Mouse (Mus musculus): ENCODE data around the gene Srp72.
"Not testable (repeated sequence)": the region's sequence is repeated elsewhere in the genome, so short reads cannot be mapped to it uniquely, and the experiment has no call there.

Gene Srp72

DNA sequence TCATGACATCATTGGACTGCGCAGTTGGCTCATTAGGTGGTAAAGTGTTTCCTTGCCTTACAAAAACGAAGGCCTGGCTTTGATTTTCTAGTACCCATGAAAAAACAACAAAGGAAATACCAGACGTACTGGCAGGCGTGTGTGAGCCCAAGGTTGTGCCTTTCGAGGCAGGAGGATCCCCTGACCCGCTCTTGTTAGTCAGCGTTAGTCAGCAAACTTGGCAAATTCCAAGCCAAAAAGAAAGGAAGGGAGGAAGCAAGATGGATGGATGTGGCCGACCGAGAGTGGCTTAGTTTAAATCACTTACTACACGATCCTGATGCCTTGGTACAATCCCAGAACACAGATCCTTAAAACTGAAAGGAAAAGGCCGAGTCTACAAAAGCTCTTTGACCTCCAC lies 11.9 kb upstream of the Srp72 start:
- no peak for DNase-seq (ENCODE audit: extremely low spot score)

DNA sequence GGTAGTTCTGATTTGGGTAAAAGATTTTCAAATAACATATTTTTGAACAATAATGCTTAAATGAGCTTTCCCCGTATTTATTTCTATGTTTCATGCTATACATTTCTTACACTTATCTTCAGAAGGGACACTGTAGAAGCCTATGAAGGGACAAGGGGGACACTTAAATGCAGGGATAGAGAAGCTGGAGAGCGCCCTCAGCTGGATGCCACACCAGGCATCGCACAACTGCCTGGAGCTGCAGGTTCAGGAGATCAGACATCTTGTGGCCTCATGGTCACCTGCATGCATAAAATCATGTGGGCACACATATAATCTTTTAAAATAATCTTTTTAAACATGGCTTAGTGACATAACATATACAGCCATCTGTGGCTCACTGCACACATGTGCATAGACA lies 9.8 kb upstream of the Srp72 start:
- DNase-seq (ENCODE audit: extremely low spot score): no peak

GRCm38 (mm10) chr5:76969250-76969649 lies 5.2 kb upstream of the Srp72 start:
- DNase-seq (ENCODE audit: extremely low spot score): no peak

- not testable (repeated sequence) for DNase-seq (ENCODE audit: extremely low spot score)
Observed at GRCm38 (mm10) chr5:76971115-76971514, 3.4 kb upstream of the Srp72 start.

- no peak for DNase-seq (ENCODE audit: extremely low spot score)
Observed at GRCm38 (mm10) chr5:76973488-76973887, 995 bp upstream of the Srp72 start.

DNA sequence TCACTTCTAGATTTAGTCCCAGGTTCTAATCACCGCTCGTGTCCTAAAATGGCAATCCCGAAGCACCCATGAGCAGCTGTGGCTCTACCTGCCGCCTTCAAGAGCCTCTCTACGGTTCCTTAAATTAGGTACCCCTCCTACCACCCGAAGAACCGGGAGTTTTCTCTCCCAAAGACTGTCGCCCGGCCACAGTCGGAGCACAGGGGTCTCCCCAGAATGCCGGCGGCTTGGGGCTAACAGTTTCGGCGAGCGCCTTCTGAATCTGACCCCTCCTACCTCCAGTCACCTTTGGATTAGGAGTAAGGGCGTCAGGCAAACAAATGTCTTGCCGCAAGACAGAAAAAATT lies 303 bp upstream of the Srp72 start:
- DNase-seq (ENCODE audit: extremely low spot score): no peak

GRCm38 (mm10) chr5:76975736-76976135 lies 1.3 kb downstream of the Srp72 start:
- DNase-seq (ENCODE audit: extremely low spot score): no peak

GRCm38 (mm10) chr5:76984015-76984414 lies 9.5 kb downstream of the Srp72 start:
- no peak for DNase-seq (ENCODE audit: extremely low spot score)

GRCm38 (mm10) chr5:76990789-76991188 lies 16.3 kb downstream of the Srp72 start:
- DNase-seq (ENCODE audit: extremely low spot score): no peak

DNA sequence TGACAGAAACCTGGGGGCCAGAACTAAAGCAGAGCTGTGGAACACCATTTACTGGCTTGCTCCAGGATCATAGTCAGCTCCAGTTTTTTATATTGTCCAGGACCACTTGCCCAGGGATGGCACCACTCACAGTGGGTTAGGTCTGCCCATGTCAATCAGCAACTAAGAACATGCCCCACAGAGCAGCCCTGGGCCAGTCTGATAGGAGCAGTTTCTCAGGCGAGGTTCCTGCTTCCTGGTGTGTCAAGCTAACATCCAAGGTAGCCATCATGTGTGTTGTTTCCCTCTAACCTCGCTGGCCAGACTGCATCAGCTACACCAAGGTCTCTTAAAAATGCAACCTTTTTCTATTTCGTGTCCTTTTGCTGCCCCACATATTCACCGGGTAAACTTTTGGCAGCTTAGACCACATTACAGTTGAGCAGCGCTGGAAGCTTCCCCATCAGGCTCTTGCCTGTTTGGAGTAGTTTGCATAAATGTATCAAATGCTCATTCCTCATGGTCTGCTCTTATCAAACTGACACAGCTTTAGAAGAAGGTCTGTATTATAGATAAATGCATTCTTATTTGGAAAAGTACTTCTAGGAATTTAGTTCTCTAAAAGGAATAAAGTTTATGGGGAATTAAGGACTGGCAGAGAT lies 18.8 kb downstream of the Srp72 start:
- DNase-seq (ENCODE audit: extremely low spot score): no peak

DNA sequence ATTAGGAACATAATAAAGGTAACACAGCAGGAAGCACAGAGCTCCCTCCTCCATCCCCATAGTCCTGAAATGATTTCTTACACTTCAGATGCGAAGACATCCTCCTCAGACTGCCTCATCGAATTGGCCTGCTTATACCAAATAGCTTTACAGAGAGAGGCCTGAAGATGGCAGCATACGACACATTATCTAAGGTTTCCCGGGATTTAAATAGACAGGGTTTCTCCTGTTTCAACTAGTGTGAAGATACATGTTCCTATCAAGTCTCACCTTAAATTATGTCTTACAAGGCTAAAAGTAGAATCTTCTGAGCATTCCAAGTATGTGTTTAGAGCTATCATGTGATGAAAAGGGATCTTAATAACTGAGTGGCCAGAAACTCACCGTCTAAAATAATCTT lies 23.9 kb downstream of the Srp72 start:
- peak; percentile 32 for DNase-seq (ENCODE audit: extremely low spot score)

- DNase-seq (ENCODE audit: extremely low spot score): no peak
Observed at GRCm38 (mm10) chr5:77001192-77001591, 26.7 kb downstream of the Srp72 start.

DNA sequence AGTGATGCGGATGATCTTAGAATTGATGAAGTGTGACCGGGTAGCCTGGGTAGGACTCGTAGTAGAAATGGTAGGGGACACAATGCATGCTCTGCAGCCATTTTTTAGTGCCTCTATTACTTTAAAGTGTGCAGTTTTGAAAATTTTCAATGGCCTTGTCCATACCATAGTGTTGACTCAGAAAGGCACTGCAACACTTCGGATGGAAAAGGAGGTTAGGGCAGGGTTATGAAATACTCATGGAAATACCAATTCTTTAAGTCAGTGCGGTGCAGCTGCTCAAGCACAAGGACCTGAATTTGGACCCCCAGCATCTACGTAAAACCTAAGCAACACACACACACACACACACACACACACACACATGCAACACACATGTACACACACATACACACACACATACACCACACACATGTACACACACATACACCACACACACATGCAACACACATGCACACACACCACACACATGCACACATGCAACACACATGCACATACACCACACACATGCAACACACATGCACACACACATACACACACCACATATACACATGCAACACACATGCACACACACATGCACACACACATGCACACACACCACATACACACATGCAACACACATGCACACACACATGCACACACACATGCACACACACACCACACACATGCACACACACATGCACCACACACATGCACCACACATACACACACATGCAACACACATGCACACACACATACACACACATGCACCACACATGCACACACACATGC lies 29.8 kb downstream of the Srp72 start, which contains the start of gene Arl9:
Gene Arl9 (plus strand): TSS at position 5 of the 771 bp plus-strand sequence.
- no peak for DNase-seq (ENCODE audit: extremely low spot score)

- DNase-seq (ENCODE audit: extremely low spot score): no peak
Observed at GRCm38 (mm10) chr5:77010352-77010751, 35.9 kb downstream of the Srp72 start.

GRCm38 (mm10) chr5:77011082-77011481 lies 36.6 kb downstream of the Srp72 start:
- DNase-seq (ENCODE audit: extremely low spot score): no peak

DNA sequence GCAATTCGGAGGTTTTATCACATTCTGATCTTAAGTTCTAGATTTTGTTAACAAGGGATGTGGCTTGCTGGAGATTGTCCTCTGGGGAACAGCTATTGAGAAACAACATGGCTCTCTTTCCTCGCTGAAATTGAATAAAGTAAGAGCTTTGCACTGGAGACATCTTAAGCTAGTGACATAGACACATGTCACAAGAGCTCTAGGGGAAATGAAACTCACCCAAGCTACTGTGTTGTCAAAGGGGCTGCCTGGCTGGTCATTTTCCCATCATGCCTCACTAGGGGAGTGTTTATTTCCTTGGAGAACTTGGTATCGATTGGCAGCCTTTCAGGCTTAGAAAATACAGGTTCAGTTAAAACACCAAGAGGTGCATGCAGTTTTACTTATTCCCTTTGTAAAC lies 38.7 kb downstream of the Srp72 start:
- no peak for DNase-seq (ENCODE audit: extremely low spot score)

DNA sequence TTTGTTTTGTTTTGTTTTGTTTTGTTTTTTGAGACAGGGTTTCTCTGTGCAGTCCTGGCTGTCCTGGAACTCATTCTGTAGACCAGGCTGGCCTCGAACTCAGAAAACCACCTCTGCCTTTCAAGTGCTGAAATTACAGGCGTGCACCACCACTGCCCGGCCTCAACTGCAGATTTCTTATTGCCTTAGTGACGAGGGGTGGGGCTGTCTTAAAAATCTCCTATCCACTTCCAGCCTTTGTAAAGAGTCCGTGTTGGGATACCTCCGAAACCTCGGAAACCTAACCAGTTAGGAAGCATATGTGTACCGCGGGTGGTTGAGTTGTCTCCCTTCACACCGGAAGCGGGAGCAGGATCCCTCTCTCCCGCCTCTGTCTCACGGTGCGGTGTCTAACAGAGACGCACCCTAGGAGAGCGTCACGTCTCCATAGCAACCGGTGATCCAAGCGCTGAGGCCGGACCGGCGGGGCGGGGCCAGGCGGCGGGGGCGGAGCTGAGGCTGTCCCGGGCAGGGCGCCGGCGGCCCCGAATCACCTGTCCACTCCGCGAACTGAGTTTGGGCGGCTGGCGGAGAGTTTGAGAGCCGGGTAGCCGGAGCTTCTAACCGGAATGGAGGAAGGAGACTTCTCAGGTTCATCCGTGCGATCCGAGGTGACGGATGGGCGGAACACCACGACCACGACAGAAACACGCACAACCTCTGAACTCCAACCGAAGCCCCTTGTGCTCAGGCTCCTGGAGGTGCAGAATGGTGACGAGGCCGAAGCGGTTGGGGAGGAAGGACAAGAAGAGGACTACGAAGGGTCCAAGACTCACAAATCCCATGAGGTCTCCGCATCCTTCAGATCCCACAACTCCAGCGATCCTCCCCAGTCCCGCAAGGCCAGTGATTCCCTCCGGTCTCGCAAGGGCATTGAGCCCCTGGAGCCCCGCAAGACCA lies 41.3 kb downstream of the Srp72 start, which contains the start of gene Thegl:
Gene Thegl (plus strand): TSS at position 480 of the 939 bp plus-strand sequence.
- peak; percentile 88 for DNase-seq (ENCODE audit: extremely low spot score)

DNA sequence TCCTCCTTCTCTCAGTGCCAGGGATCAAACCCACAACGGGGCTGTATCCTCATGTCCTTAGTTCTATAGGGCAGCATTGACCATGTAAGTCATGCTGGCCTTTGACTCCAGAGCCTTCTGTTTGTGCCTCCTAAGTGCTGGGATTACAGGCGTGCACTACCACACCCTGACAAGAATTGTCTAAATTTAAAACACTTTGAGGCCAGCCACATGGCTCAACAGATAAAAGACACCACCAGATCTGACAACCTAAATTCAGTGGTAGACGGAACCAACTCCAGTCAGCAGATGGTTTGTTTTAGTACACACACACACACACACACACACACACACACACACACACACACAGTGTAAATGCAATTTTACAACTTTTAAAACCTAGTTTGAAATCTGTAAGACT lies 53.6 kb downstream of the Srp72 start:
- no peak for DNase-seq (ENCODE audit: extremely low spot score)

DNA sequence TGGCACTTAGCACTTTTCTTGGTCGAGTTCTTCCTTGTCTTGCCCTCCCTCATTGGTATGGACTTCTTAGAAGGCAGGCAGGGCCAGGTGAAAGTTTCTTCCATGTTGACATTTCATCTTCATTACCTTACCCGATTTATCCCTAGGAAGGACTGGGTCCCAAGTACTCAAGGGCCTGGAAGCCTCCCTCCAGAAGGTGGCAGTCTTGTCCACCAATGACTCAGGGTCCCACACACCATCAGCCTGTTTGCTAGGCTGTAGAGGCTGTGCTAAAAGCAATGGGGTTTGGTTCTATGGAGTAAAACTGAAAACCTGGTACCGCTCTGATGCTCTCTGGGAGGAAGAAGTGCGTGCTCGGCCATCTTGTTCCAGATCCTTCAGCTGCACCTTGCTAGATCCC lies 55.3 kb downstream of the Srp72 start:
- DNase-seq (ENCODE audit: extremely low spot score): no peak

DNA sequence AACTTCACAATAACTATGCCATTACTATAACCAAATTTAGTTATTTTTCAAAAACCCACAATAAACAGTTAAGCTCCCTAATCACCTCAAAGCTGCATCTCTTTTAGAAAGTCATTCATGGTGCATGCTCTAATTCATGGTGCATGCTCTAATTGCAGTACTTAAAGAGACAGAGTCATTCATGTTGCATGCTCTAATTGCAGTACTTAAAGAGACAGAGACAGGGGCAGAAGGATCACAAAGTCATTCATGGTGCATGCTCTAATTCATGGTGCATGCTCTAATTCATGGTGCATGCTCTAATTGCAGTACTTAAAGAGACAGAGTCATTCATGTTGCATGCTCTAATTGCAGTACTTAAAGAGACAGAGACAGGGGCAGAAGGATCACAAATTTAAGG lies 60.6 kb downstream of the Srp72 start:
- not testable (repeated sequence) for DNase-seq (ENCODE audit: extremely low spot score)

GRCm38 (mm10) chr5:77038451-77038850 lies 64.0 kb downstream of the Srp72 start:
- no peak for DNase-seq (ENCODE audit: extremely low spot score)

DNA sequence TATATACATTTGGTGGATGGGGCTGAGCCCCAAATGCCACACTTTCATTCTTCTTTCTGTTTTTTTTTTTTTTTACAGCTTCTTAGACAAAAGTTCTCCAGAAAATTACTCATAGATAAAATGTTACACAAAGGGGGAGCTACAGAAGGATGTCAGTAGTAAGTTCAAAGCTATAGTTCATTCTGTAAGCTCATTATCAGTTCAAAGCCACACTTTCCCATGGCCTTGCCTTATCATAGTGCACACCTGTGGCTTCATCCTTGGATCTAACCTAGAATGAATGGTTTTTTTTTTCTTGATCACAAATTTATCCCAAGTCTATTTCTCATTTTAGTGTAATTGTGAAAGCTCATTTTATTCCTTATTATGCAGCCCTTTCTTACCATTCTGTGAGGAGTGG lies 64.9 kb downstream of the Srp72 start:
- DNase-seq (ENCODE audit: extremely low spot score): no peak
